Mouse (Mus musculus) thymus, adult 2 months (tissue): ENCODE data around the gene Tmem132d.

Experiments used
- CTCF ChIP-seq: fragments of 200-500 bp; IDR thresholded peaks from 2 replicates; pipeline ENCODE4 v1.5.1; 2012; ENCODE audit warnings: mild to moderate bottlenecking, control low read depth, low read length, moderate library complexity, borderline replicate concordance; ENCODE audit not compliant: control insufficient read depth, poor library complexity, insufficient read depth; ENCODE audit errors: extremely low read depth
- POLR2A ChIP-seq: fragments of 200-500 bp; IDR thresholded peaks from 2 replicates; pipeline ENCODE4 v1.6.1; 2012; ENCODE audit warnings: mild to moderate bottlenecking, low read length, control low read depth, moderate library complexity; ENCODE audit not compliant: control insufficient read depth, poor library complexity, insufficient read depth; ENCODE audit errors: extremely low read depth

DNA sequence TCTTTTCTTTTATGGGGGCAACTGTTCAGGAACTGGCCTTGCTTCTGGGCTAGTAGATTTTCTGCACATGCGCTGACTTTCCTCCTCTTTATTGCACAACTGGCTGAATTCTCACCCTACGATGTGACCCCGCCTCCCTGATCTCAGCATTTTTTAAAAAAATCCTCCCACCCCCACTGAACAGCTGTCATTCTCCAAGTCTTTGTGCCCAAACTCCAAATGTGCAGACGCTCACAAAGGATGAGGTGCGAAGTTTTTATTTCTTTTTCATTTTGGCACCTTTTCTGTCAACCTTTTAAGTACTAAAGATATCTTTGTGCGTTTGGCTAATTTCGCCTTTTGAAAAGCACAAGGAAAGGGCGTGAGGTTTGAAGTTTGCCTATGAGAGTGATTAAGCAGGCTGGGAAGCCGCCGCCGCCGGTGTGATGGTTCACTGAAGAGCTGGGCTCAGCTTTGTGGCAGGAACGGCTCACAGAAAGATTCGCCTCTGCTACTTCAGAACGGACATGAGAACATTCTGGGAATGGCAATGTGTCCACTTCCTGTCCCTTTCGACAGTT, 478.6 kb downstream of the Tmem132d start:
- TF ChIP-seq POLR2A = no peak
- no peak for TF ChIP-seq CTCF
